Mouse (Mus musculus): Measurements from ENCODE around the gene Chrne.

DNA sequence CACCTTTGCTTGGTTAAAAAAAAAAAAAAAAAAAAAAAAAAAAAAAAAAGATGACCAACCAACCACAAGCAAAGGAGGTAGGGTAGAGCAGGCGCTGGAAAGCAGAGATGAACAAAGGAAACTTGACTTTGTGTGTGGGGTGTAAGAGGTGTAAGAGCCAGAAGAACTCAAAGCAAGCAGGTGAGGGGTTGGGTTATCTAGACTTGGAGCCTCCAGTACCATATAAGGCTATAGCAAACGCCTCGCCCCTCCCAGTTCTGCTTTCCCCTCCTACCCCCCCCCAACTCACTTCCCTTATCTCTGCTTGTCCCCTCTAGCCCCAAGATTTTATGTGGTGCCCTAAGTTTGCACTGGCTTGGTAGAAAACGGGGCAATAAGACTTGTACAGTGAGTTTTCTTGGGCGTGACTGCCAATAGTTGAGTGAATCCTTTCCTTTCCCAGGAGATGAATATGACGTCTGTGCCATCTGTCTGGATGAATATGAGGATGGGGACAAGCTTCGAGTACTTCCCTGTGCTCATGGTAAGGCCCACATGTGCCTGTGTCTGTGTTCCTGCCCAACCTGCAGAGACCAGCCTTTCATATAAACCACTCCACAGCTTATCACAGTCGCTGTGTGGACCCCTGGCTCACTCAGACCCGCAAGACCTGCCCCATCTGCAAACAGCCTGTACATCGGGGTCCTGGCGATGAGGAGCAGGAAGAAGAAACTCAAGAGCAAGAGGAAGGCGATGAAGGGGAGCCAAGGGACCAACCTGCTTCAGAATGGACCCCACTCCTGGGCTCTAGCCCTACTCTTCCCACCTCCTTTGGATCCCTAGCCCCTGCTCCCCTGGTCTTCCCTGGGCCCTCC lies 31.5 kb upstream of the Chrne start:
- no peak for TF ChIP-seq CTCF (IDR thresholded peaks at IDR 0.05)
- no peak for TF ChIP-seq EP300 (IDR thresholded peaks at IDR 0.05)
